Mouse (Mus musculus) kidney, postnatal 14 days (tissue): ENCODE measurements around the gene Ints11.

Experiments
- DNase-seq: peaks from one replicate; pipeline ENCODE4 v3.0.0; 2022; ENCODE audit warnings: mixed read lengths

The Ints11 gene

DNA sequence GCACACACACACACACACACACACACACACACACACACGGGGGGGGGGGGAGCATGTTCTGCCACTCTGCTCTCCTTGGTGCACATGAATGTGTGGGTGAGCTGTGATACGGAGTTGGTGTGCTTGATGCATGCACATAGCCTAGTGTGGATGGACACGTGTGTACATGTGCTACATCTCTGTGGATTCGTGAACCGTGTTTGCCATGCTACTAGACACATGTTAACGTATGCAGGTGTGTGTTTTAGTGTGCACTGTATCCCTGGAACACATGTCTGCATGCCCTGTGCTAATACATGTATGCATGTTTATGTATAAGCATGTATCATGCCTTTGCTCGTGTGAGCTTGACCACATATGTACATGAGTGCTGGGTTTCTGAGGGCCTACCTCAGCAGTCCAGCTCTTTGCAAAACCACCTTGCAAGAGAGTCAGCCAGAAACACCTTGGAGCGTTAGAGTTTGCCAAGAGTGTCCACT is 23.9 kb downstream of the Ints11 start:
- no peak for DNase-seq

DNA sequence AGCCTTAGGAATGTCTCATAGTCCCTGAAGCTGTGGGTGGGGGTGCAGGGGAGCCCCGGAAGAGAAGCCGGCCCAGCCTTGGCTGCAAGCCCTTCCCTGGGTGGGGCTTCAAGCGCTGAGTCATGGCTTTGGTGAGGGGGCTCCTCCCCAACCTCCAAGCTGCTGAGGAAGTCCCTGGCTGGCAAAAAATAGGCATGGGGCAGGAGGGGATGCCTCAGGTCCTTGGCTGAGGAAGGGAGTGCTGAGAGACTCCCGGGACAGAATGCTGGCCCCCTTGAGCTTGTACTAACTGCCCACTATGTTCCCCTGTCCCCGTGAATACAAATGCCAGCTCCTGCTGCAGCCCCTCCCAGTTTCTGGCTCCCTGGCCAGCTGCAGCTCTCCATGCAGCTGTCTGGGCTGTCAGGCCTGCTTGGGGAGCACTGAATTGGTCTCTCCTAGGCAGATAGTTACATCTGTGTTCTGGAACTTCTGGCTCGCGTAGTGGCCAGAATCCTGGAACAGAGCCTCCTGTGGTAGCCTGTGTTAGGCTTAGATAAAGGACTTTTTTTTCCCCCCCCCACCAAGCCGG is 25.1 kb downstream of the Ints11 start:
- DNase-seq, result peak; percentile 67

DNA sequence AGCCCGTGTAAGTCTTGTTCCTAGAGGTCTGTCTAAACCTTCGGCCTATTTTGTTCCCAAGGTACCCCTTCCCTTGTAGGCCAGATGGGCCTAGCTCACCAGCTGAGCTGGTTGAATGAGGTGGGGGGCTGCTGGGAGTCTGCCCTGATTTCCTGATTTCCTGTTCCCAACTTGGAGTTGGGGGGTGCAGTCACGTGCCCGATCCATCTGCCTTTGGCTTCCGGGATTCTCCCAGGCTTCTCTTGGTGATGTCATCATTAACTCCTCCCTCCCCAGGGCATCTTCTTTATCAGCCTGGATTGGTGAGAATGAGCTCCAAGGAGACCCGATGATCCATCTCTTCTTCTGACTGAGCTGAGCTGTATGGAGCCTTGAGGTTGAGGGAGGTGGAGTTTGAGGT is 25.9 kb downstream of the Ints11 start:
- DNase-seq, result peak; percentile 66

GRCm38 (mm10) chr4:155895826-155896225 is 26.5 kb downstream of the Ints11 start:
- DNase-seq, result no peak

- DNase-seq, result no peak
Measured at GRCm38 (mm10) chr4:155896461-155896860, 27.1 kb downstream of the Ints11 start.

DNA sequence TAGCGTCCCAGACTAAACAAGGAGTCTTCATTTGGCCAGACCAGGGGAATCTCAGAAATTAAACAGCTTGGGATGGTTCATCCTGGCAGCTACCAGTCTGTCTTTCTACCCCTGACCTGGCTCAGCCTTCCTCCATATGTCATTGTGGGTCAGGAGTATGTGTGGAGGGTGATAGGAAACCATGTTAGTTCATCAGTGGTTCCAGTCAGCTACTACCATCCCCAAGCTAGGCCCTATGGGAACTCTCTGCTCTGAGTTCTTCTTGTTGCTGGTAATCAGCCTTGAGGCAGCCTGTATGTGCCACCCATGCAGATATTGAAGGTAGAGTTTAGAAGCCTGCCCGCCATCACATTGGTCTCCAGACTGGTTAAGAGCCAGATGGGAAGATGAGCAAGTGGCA is 29.0 kb downstream of the Ints11 start:
- no peak for DNase-seq

GRCm38 (mm10) chr4:155899355-155899754 is 30.0 kb downstream of the Ints11 start:
- no peak for DNase-seq

GRCm38 (mm10) chr4:155901205-155901604 is 31.9 kb downstream of the Ints11 start:
- peak; percentile 69 for DNase-seq

- peak; percentile 1 for DNase-seq
Measured at GRCm38 (mm10) chr4:155903246-155903645, 33.9 kb downstream of the Ints11 start.

GRCm38 (mm10) chr4:155904318-155905102 is 35.2 kb downstream of the Ints11 start:
- DNase-seq, result peak; percentile 29

DNA sequence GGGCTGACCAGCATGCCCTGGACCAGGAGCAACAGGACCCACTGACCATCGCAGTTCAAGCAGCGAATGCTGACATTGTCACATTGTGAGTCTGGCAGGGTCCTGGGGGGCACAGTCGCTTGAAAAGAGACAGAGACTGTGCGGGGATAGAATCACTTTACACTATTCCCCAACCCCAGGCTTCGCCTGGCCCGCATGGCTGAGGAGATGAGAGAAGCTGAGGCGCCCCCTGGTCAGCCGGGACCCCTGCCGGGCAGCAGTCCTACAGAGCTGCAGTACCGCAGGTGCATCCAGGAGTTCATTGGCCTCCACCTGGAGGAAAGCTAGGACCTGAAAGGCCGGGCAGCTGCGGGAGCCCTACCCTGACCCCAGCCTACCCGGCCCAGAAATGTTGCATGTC is 36.3 kb downstream of the Ints11 start:
- no peak for DNase-seq

GRCm38 (mm10) chr4:155906125-155906524 is 36.8 kb downstream of the Ints11 start:
- DNase-seq, result peak; percentile 1

GRCm38 (mm10) chr4:155907003-155907402 is 37.7 kb downstream of the Ints11 start:
- DNase-seq, result no peak

GRCm38 (mm10) chr4:155908281-155908680 is 38.9 kb downstream of the Ints11 start:
- DNase-seq, result peak; percentile 0

DNA sequence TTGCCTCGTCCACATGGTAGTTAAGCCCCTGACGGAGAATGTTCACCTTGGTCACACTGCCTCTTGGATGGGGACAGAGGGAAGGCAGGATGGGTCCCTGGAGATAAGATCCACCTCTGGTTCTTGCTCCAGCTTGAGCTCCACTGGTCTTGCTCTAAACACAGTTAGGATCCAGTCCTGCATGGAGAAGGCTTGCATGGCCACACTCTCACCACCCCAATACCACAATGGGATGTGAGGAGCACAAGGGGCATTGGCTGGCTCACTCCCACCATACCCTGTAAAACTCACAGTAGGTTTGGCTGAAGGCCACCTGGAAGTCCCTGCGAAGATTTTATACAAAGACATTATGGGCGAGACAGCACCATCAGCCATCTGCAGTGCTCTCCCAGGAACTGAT is 39.4 kb downstream of the Ints11 start:
- no peak for DNase-seq

GRCm38 (mm10) chr4:155932031-155932430 is 62.7 kb downstream of the Ints11 start:
- DNase-seq, result no peak
